Mouse (Mus musculus): Measurements from ENCODE around the gene Dhrs13. TPM values are rescaled to one million over a fixed set of nuclear protein-coding genes. Genes with fewer than 3 reads are reported as not detected.

The Dhrs13 gene
- total RNA-seq, 1 experiment: 20.2 TPM

GRCm38 (mm10) chr11:78059833-78060757 lies 28.0 kb downstream of the Dhrs13 start:
- TF ChIP-seq ZC3H11A (IDR thresholded peaks at IDR 0.05; ENCODE audit: borderline replicate concordance, low read depth, low read length) (peak; percentile 56), CHD2 (IDR thresholded peaks at IDR 0.05; ENCODE audit: low read depth, low read length) (no peak), ZNF384 (IDR thresholded peaks at IDR 0.05; ENCODE audit: low read depth, low read length) (no peak), HCFC1 (IDR thresholded peaks at IDR 0.05; ENCODE audit: borderline replicate concordance, insufficient read depth, low read length) (no peak)
- Histone ChIP-seq H3K36me3 (ENCODE audit: control insufficient read depth, insufficient read depth, low read length, poor library complexity, severe bottlenecking) (peaks cover 18% of the 10 kb centered on the region), H3K27ac (ENCODE audit: insufficient read depth, low read depth, low read length, poor library complexity, severe bottlenecking) (no peak overlapping the region), H3K4me3 (ENCODE audit: insufficient read depth in 1 of 2, low read depth in 1 of 2, low read length in 2 of 2, poor library complexity in 1 of 2, severe bottlenecking in 1 of 2) (no peak overlapping the region), H3K9ac (ENCODE audit: insufficient read depth, low read depth, low read length, poor library complexity, severe bottlenecking) (no peak overlapping the region), H3K9me3 (ENCODE audit: control insufficient read depth, insufficient read depth, low read depth, low read length) (no peaks in the 10 kb centered on the region), H3K4me1 (ENCODE audit: control insufficient read depth in 2 of 2, insufficient read depth in 2 of 2, low read length in 2 of 2, poor library complexity in 1 of 2) (peaks cover 0 to 2% of the 10 kb centered on the region in 2 experiments; a peak in 1 of 4 replicates)
- in situ Hi-C loops (cut with MboI; ENCODE audit: low sequenced_read_pairs in 2 of 2, unreplicated experiment in 2 of 2): no loop called here
- peak; percentile 26 for DNase-seq (ENCODE audit: low read depth, low spot score)

GRCm38 (mm10) chr11:78062563-78062962 lies 30.5 kb downstream of the Dhrs13 start:
- H3K4me3 ChIP-seq (ENCODE audit: insufficient read depth in 1 of 2, low read depth in 1 of 2, low read length in 2 of 2, poor library complexity in 1 of 2, severe bottlenecking in 1 of 2): no peak overlapping the region
- no peaks in the 10 kb centered on the region for H3K4me1 ChIP-seq (ENCODE audit: control insufficient read depth in 2 of 2, insufficient read depth in 2 of 2, low read length in 2 of 2, poor library complexity in 1 of 2)
- H3K9me3 ChIP-seq (ENCODE audit: control insufficient read depth, insufficient read depth, low read depth, low read length): no peaks in the 10 kb centered on the region
- TF ChIP-seq MAFK (IDR thresholded peaks at IDR 0.05; ENCODE audit: insufficient read depth, low read depth, low read length) (no peak), CHD2 (IDR thresholded peaks at IDR 0.05; ENCODE audit: low read depth, low read length) (no peak), ZNF384 (IDR thresholded peaks at IDR 0.05; ENCODE audit: low read depth, low read length) (no peak), ZC3H11A (IDR thresholded peaks at IDR 0.05; ENCODE audit: borderline replicate concordance, low read depth, low read length) (no peak), HCFC1 (IDR thresholded peaks at IDR 0.05; ENCODE audit: borderline replicate concordance, insufficient read depth, low read length) (no peak)
- no peak for DNase-seq (ENCODE audit: low read depth, low spot score)
- H3K9ac ChIP-seq (ENCODE audit: insufficient read depth, low read depth, low read length, poor library complexity, severe bottlenecking): no peak overlapping the region
- in situ Hi-C loops (cut with MboI; ENCODE audit: low sequenced_read_pairs in 2 of 2, unreplicated experiment in 2 of 2): no loop called here
- H3K36me3 ChIP-seq (ENCODE audit: control insufficient read depth, insufficient read depth, low read length, poor library complexity, severe bottlenecking): peaks cover 15% of the 10 kb centered on the region
- no peak overlapping the region for H3K27ac ChIP-seq (ENCODE audit: insufficient read depth, low read depth, low read length, poor library complexity, severe bottlenecking)

DNA sequence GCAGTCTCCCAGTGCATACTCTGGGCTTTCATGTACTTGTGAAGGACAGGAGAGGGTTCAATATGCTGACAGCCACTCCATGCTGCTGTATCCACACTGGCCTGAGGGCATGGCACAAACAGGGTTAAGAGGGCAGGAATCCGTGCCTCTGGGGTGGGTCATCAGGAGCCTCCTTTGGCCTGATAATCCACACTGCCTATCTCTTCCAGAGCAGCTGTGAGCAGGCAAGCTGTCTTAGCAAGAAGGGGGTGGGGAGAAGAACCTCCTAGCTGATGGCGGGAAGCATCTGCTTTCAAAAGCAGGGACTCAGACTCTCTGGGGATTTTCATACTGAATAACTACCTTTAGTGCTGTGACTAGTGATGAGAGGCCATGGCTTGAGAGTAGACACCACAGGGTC lies 33.8 kb downstream of the Dhrs13 start:
- Histone ChIP-seq H3K9me3 (ENCODE audit: control insufficient read depth, insufficient read depth, low read depth, low read length) (no peaks in the 10 kb centered on the region), H3K4me1 (ENCODE audit: control insufficient read depth in 2 of 2, insufficient read depth in 2 of 2, low read length in 2 of 2, poor library complexity in 1 of 2) (no peaks in the 10 kb centered on the region), H3K4me3 (ENCODE audit: insufficient read depth in 1 of 2, low read depth in 1 of 2, low read length in 2 of 2, poor library complexity in 1 of 2, severe bottlenecking in 1 of 2) (no peak overlapping the region), H3K27ac (ENCODE audit: insufficient read depth, low read depth, low read length, poor library complexity, severe bottlenecking) (no peak overlapping the region), H3K36me3 (ENCODE audit: control insufficient read depth, insufficient read depth, low read length, poor library complexity, severe bottlenecking) (no peaks in the 10 kb centered on the region), H3K9ac (ENCODE audit: insufficient read depth, low read depth, low read length, poor library complexity, severe bottlenecking) (no peak overlapping the region)
- in situ Hi-C loops (cut with MboI; ENCODE audit: low sequenced_read_pairs in 2 of 2, unreplicated experiment in 2 of 2): no loop called here
- DNase-seq (ENCODE audit: low read depth, low spot score): no peak
- TF ChIP-seq MAFK (IDR thresholded peaks at IDR 0.05; ENCODE audit: insufficient read depth, low read depth, low read length): no peak
- TF ChIP-seq HCFC1 (IDR thresholded peaks at IDR 0.05; ENCODE audit: borderline replicate concordance, insufficient read depth, low read length): no peak
- no peak for TF ChIP-seq ZC3H11A (IDR thresholded peaks at IDR 0.05; ENCODE audit: borderline replicate concordance, low read depth, low read length)
- no peak for TF ChIP-seq CHD2 (IDR thresholded peaks at IDR 0.05; ENCODE audit: low read depth, low read length)
- TF ChIP-seq ZNF384 (IDR thresholded peaks at IDR 0.05; ENCODE audit: low read depth, low read length): no peak

- H3K27ac ChIP-seq (ENCODE audit: insufficient read depth, low read depth, low read length, poor library complexity, severe bottlenecking): no peak overlapping the region
- in situ Hi-C loops (cut with MboI; ENCODE audit: low sequenced_read_pairs in 2 of 2, unreplicated experiment in 2 of 2): no loop called here
- no peak for DNase-seq (ENCODE audit: low read depth, low spot score)
- no peak overlapping the region for H3K9ac ChIP-seq (ENCODE audit: insufficient read depth, low read depth, low read length, poor library complexity, severe bottlenecking)
- no peak overlapping the region for H3K4me3 ChIP-seq (ENCODE audit: insufficient read depth in 1 of 2, low read depth in 1 of 2, low read length in 2 of 2, poor library complexity in 1 of 2, severe bottlenecking in 1 of 2)
- no peaks in the 10 kb centered on the region for H3K36me3 ChIP-seq (ENCODE audit: control insufficient read depth, insufficient read depth, low read length, poor library complexity, severe bottlenecking)
- H3K9me3 ChIP-seq (ENCODE audit: control insufficient read depth, insufficient read depth, low read depth, low read length): no peaks in the 10 kb centered on the region
- peaks cover 0 to under 1% of the 10 kb centered on the region in 2 experiments; a peak in 1 of 4 replicates for H3K4me1 ChIP-seq (ENCODE audit: control insufficient read depth in 2 of 2, insufficient read depth in 2 of 2, low read length in 2 of 2, poor library complexity in 1 of 2)
- TF ChIP-seq HCFC1 (IDR thresholded peaks at IDR 0.05; ENCODE audit: borderline replicate concordance, insufficient read depth, low read length) (no peak), ZNF384 (IDR thresholded peaks at IDR 0.05; ENCODE audit: low read depth, low read length) (no peak), ZC3H11A (IDR thresholded peaks at IDR 0.05; ENCODE audit: borderline replicate concordance, low read depth, low read length) (no peak), MAFK (IDR thresholded peaks at IDR 0.05; ENCODE audit: insufficient read depth, low read depth, low read length) (no peak), CHD2 (IDR thresholded peaks at IDR 0.05; ENCODE audit: low read depth, low read length) (no peak)
Measured at GRCm38 (mm10) chr11:78066641-78067040, 34.6 kb downstream of the Dhrs13 start.
